Mouse (Mus musculus) v-Abl transformed pro-B cells (cell line): ENCODE results near the gene Atoh8.

Source experiments
- in situ Hi-C, 2 experiments: fragments of 400-800 bp; cut with MboI; formaldehyde crosslinking; loops; one replicate each; pipeline ENCODE4 v1.15.1; 2025; ENCODE audit not compliant: unreplicated experiment in 2 of 2

Gene Atoh8

DNA sequence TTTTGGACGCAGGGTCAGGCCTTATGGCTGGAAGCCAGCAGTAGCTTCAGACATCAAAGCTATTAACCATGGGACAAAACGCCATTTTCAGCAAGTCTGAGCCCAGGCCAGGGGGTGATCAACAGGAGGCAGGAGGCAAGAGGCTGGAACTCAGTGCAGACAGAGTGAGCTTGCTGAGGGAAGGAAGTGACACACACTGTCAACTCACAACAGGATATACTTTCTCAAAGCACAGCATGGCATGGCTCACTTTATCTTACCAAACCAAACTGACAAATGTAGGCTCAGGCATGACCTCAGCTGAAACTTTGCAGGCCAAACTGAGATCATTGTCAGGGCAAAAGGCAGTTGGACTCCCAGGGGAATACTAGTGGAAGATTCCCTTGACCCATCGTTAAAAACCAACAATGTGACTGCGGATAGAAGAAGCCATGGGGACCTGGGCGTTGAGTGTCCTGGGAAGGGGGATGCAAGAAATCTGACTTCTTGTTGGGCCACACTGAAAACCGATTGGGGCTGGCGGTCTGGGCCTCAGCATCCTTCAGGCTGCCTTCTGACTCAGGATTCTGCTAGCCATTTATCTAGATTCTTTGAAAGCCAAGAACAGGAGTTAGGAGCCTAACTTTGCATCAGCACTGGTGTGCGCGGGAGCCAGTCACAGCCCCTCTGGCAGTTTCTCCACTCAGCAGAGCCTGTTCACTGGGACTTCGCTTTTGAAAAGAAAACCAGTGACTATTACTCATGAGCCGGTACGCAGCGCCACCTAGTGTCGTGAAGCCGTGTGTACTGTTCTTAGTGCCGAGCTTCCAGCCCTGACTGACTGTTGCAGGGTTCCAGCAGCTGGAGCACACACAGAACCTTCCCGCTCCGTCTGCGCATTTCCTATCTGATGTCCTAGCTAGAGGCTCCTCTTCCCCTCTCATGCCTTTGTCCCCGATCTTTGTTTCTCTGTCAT is 70.8 kb downstream of the Atoh8 start:
- in situ Hi-C loops = loop anchor here (5.0 to 25.0 kb wide), 7 partner anchors 237 to 1012 kb away; partner anchors contain the start of gene Kdm3a (in 1 of the 2)

- in situ Hi-C loops = loop anchor here (25.0 kb wide), 4 partner anchors 525 to 1000 kb away; partner anchors contain the start of gene Kdm3a (in 1 of the 2)
Measured at GRCm38 (mm10) chr6:72162155-72162890, 73.1 kb downstream of the Atoh8 start.

GRCm38 (mm10) chr6:72161751-72162150 is 73.6 kb downstream of the Atoh8 start:
- in situ Hi-C loops = loop anchor here (25.0 kb wide), 4 partner anchors 524 to 999 kb away; partner anchors contain the start of gene Kdm3a (in 1 of the 2)

DNA sequence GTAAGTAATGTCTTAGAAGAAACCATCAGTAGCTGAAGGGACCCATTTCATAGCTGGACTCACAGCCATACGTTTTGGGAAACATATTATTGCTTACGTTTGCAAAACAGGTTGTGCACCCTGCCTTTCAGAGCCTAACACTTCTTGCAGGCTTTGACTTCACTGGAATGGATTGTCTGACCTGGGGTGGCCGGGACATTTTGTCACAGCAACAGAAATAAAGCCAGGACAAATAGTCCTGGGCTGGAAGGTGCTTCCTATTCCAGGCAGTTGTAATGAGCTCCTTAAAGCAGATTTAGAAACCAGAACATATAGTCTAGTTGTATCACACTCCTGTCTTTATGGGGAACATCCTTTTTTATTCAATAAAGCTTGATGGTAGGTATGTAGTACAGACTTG is 74.4 kb downstream of the Atoh8 start:
- in situ Hi-C loops = loop anchor here (25.0 kb wide), 4 partner anchors 524 to 999 kb away; partner anchors contain the start of gene Kdm3a (in 1 of the 2)

GRCm38 (mm10) chr6:72159861-72160395 is 75.4 kb downstream of the Atoh8 start:
- in situ Hi-C loops = loop anchor here (25.0 kb wide), 4 partner anchors 523 to 998 kb away; partner anchors contain the start of gene Kdm3a (in 1 of the 2)

DNA sequence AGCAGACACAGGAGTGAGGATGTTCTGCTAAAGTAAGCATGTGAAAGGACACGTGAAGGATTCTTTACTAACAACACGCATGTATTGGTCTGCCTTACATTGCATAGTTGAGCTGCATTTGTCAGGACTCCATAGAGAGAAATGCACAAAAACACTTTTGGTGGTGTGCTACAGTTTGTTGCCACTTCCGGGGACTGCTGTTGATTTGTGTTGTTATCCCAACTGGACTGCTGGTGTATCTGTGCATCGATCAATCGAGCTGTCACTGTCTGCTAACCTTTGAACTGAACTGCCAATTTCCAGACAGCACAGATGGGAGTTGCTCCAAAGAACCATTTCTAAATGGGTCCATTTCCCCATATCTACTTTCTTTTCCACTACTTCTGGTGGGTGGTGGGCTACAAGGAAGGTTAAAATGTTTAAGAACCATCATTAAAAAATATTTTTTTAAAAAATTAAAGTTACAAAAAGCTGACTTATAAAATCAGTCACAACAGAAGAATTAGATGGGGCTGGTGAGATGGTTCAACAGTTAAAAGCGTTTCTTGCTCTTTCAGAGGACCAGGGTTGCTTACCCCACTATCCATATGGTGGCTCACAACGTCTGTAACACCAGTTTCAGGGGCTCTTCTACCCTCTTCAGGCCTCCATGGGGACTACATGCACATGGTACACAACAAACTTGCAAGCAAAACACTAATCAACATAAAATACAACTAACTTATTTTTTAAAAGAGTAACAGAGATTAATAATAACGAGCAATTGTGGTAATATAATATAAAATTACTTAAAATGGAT is 76.2 kb downstream of the Atoh8 start:
- in situ Hi-C loops = loop anchor here (25.0 kb wide), 4 partner anchors 522 to 997 kb away; partner anchors contain the start of gene Kdm3a (in 1 of the 2)
